8 mouse cellular contexts compared by ENCODE assay signal in genomic region chr13:76056261-76056724, GRCm38 (mm10). TPM values are rescaled to one million over a fixed set of nuclear protein-coding genes. Genes with fewer than 3 reads are reported as not detected.
DNase-seq lines count a peak whose midpoint lies in the region; ATAC-seq and TF ChIP-seq lines count a peak whose summit lies in the region.

No protein-coding gene starts in this region.

- dilution Hi-C loops in CH12.LX (cut with MboI; ENCODE audit: extremely low pct_ligation_motif_present, extremely low pct_unique_long_range_greater_than_20kb, low sequenced_read_pairs): no loop called here

- H3K27ac ChIP-seq in CH12.LX (ENCODE audit: insufficient read depth, low read depth): no peak overlapping the region
- no peak overlapping the region for H3K27ac ChIP-seq in forebrain, embryonic 13.5 days
- no peak overlapping the region for H3K27ac ChIP-seq in heart, postnatal 0 days (ENCODE audit: low read depth)
- peak overlapping the region; percentile 78 for H3K27ac ChIP-seq in liver, embryonic 15.5 days (replicated peaks)
- H3K27ac ChIP-seq in stomach, embryonic 14.5 days (ENCODE audit: low read length): no peak overlapping the region

- no peak for TF ChIP-seq POLR2A in CH12.LX (IDR thresholded peaks at IDR 0.05; ENCODE audit: low read depth, low read length)

- H3K4me2 ChIP-seq in CH12.LX (ENCODE audit: insufficient read depth, low read depth, poor library complexity, severe bottlenecking): 0 out of 2 replicates have a peak overlapping the region, but pooled peaks have one; percentile 19
- peak overlapping the region; percentile 100 for H3K4me2 ChIP-seq in forebrain, embryonic 13.5 days
- peak overlapping the region; percentile 78 for H3K4me2 ChIP-seq in heart, postnatal 0 days (ENCODE audit: low read depth, low read length)
- peak overlapping the region; percentile 100 for H3K4me2 ChIP-seq in liver, embryonic 15.5 days
- peak overlapping the region; percentile 93 for H3K4me2 ChIP-seq in stomach, embryonic 14.5 days (replicated peaks; ENCODE audit: low read depth, low read length)

- no peak for TF ChIP-seq RAD21 in CH12.LX (IDR thresholded peaks at IDR 0.05; ENCODE audit: low read depth, low read length)

- H3K27me3 ChIP-seq in CH12.LX (replicated peaks): no peaks in the 10 kb centered on the region
- peaks cover 57% of the 10 kb centered on the region for H3K27me3 ChIP-seq in forebrain, embryonic 13.5 days
- peaks cover 47% of the 10 kb centered on the region for H3K27me3 ChIP-seq in heart, postnatal 0 days (ENCODE audit: control insufficient read depth, insufficient read depth, low read length)
- H3K27me3 ChIP-seq in liver, embryonic 15.5 days: peaks cover 37% of the 10 kb centered on the region
- peaks cover 21% of the 10 kb centered on the region for H3K27me3 ChIP-seq in stomach, embryonic 14.5 days (ENCODE audit: control insufficient read depth, insufficient read depth, low read length)

- H3K4me3 ChIP-seq in CH12.LX (replicated peaks in 1 of 3; ENCODE audit: low read depth in 2 of 3, low read length in 2 of 3, poor library complexity in 1 of 3): peak overlapping the region in 1 of 3 experiments; percentile 35
- peak overlapping the region; percentile 55 for H3K4me3 ChIP-seq in forebrain, embryonic 13.5 days
- H3K4me3 ChIP-seq in heart, postnatal 0 days (ENCODE audit: low read depth, low read length): peak overlapping the region; percentile 51
- peak overlapping the region; percentile 68 for H3K4me3 ChIP-seq in liver, embryonic 15.5 days (replicated peaks)
- peak overlapping the region; percentile 44 for H3K4me3 ChIP-seq in stomach, embryonic 14.5 days (ENCODE audit: low read depth, low read length)

- WGBS in forebrain, embryonic 13.5 days: 0% methylated on average over 32 of the region's 34 CpGs
- WGBS in heart, postnatal 0 days: under 1% methylated on average over 32 of the region's 34 CpGs
- under 1% methylated on average over 34 of the region's 34 CpGs for WGBS in liver, embryonic 15.5 days (ENCODE audit: insufficient replicate concordance)
- WGBS in stomach, embryonic 14.5 days: 1% methylated on average over 34 of the region's 34 CpGs

- H3K36me3 ChIP-seq in CH12.LX (replicated peaks in 1 of 2; ENCODE audit: control insufficient read depth in 1 of 2, insufficient read depth in 1 of 2, low read length in 1 of 2): peaks cover 0 to 4% of the 10 kb centered on the region in 2 experiments
- no peaks in the 10 kb centered on the region for H3K36me3 ChIP-seq in forebrain, embryonic 13.5 days (ENCODE audit: poor library complexity, severe bottlenecking)
- H3K36me3 ChIP-seq in heart, postnatal 0 days (replicated peaks; ENCODE audit: control insufficient read depth, insufficient read depth, low read length): no peaks in the 10 kb centered on the region
- H3K36me3 ChIP-seq in liver, embryonic 15.5 days (replicated peaks): no peaks in the 10 kb centered on the region
- H3K36me3 ChIP-seq in stomach, embryonic 14.5 days (ENCODE audit: control insufficient read depth, insufficient read depth, low read length): no peaks in the 10 kb centered on the region

- peak in 1 of 2 experiments; percentile 21; a peak in 2 of 4 replicates for TF ChIP-seq CTCF in CH12.LX (conservative IDR thresholded peaks at IDR 0.05 in 1 of 2, IDR thresholded peaks at IDR 0.05 in 1 of 2; ENCODE audit: low read depth in 2 of 2, low read length in 2 of 2)
- TF ChIP-seq CTCF in heart, postnatal 0 days (IDR thresholded peaks at IDR 0.05; ENCODE audit: low read depth): peak; percentile 40; the same call in 1 of the 2 replicates

- ATAC-seq in cerebellum, adult (ENCODE audit: insufficient number of reproducible peaks, low FRiP score, low TSS enrichment): peak; percentile 76
- ATAC-seq in forebrain, embryonic 13.5 days: peak; percentile 95
- peak; percentile 86 for ATAC-seq in heart, postnatal 0 days (ENCODE audit: insufficient read depth, low read depth)
- peak; percentile 81 for ATAC-seq in liver, embryonic 15.5 days (ENCODE audit: insufficient read depth)
- peak; percentile 73; the same call in 1 of the 2 replicates for ATAC-seq in stomach, embryonic 14.5 days (ENCODE audit: insufficient number of reproducible peaks, insufficient read depth, low FRiP score, low read depth)

- H3K4me1 ChIP-seq in CH12.LX (ENCODE audit: control insufficient read depth in 1 of 2, insufficient read depth in 2 of 2): no peaks in the 10 kb centered on the region
- peaks cover 17% of the 10 kb centered on the region for H3K4me1 ChIP-seq in forebrain, embryonic 13.5 days
- peaks cover 11% of the 10 kb centered on the region for H3K4me1 ChIP-seq in heart, postnatal 0 days (ENCODE audit: control insufficient read depth, insufficient read depth)
- H3K4me1 ChIP-seq in liver, embryonic 15.5 days (replicated peaks): peaks cover 34% of the 10 kb centered on the region
- 0 out of 2 replicates have a peak, but pooled peaks cover 6% of the 10 kb centered on the region for H3K4me1 ChIP-seq in stomach, embryonic 14.5 days (ENCODE audit: control insufficient read depth, insufficient read depth, low read length)

- DNase-seq in CH12.LX (ENCODE audit: extremely low read depth): no peak
- DNase-seq in heart, postnatal 0 days (ENCODE audit: low spot score): peak; percentile 16
- peak; percentile 83 to 89 for DNase-seq in kidney, postnatal 36 days
- peak; percentile 77 for DNase-seq in neural tube, embryonic 10.5 days (ENCODE audit: extremely low spot score, low spot score)

- in situ Hi-C loops in CH12.LX (cut with MboI; ENCODE audit: low pct_ligation_motif_present, low pct_unique_long_range_greater_than_20kb, low sequenced_read_pairs): no loop called here

- no peaks in the 10 kb centered on the region for H3K79me2 ChIP-seq in CH12.LX (replicated peaks; ENCODE audit: control insufficient read depth, extremely low read depth, insufficient read depth, poor library complexity, severe bottlenecking)

- H3K9ac ChIP-seq in CH12.LX (ENCODE audit: insufficient read depth, low read depth): no peak overlapping the region
- H3K9ac ChIP-seq in forebrain, embryonic 13.5 days: peak overlapping the region; percentile 66
- H3K9ac ChIP-seq in heart, postnatal 0 days (replicated peaks; ENCODE audit: low read depth, low read length): no peak overlapping the region; the same call in 1 of the 2 replicates
- peak overlapping the region; percentile 66 for H3K9ac ChIP-seq in liver, embryonic 15.5 days
- H3K9ac ChIP-seq in stomach, embryonic 14.5 days (replicated peaks; ENCODE audit: low read depth, low read length): no peak overlapping the region

- no peak for TF ChIP-seq EP300 in CH12.LX (IDR thresholded peaks at IDR 0.05; ENCODE audit: low read length)
- TF ChIP-seq EP300 in heart, postnatal 0 days (IDR thresholded peaks at IDR 0.05; ENCODE audit: low read depth): no peak

- H3K9me3 ChIP-seq in CH12.LX (replicated peaks; ENCODE audit: low read length): peaks cover 12% of the 10 kb centered on the region
- H3K9me3 ChIP-seq in forebrain, embryonic 13.5 days (replicated peaks): no peaks in the 10 kb centered on the region
- H3K9me3 ChIP-seq in heart, postnatal 0 days (replicated peaks; ENCODE audit: control insufficient read depth, low read length): no peaks in the 10 kb centered on the region
- H3K9me3 ChIP-seq in liver, embryonic 15.5 days (replicated peaks): no peaks in the 10 kb centered on the region
- no peaks in the 10 kb centered on the region; the same call in 1 of the 2 replicates for H3K9me3 ChIP-seq in stomach, embryonic 14.5 days (ENCODE audit: control insufficient read depth, low read depth, low read length)

RNA-seq across cellular contexts. Expression of gene Gpr150, which starts 0.5 kb away (rescaled TPM):
- total RNA-seq in CH12.LX (2012; rRNA removed) (not detected in 2 replicates), CH12.LX (2014; rRNA removed) (not detected in 2 replicates)
- not detected in 2 replicates for polyA plus RNA-seq in CH12.LX (2012; ENCODE audit: insufficient read length, low read depth)
- polyA plus RNA-seq in forebrain, embryonic 13.5 days (2015; fragmentation: Nextera tagmentation; extraction: Ambion mirVana): 0.55 and 0.74 TPM in 2 replicates
- total RNA-seq in heart, postnatal 0 days (2014; rRNA removed; ENCODE audit: low replicate concordance): not detected in 2 replicates
- 0.07 TPM in 1 of 2 replicates, not detected in the other for polyA plus RNA-seq in heart, postnatal 0 days (2015; fragmentation: Nextera tagmentation; extraction: Ambion mirVana)
- polyA plus RNA-seq in liver, embryonic 15.5 days (2015; fragmentation: Nextera tagmentation; extraction: Ambion mirVana): 2.7 and 3.2 TPM in 2 replicates
- 0.12 TPM in 1 of 2 replicates, not detected in the other for polyA plus RNA-seq in stomach, embryonic 14.5 days (2014; fragmentation: Nextera tagmentation; extraction: Ambion mirVana)

RNA-seq across cellular contexts. Expression of gene Rfesd, which starts 37.8 kb away (rescaled TPM):
- total RNA-seq in CH12.LX (2012; rRNA removed) (7.8 and 8.0 TPM in 2 replicates), CH12.LX (2014; rRNA removed) (15.9 and 17.7 TPM in 2 replicates)
- polyA plus RNA-seq in CH12.LX (2012; ENCODE audit: insufficient read length, low read depth): 9.7 and 13.5 TPM in 2 replicates
- 19.0 and 19.8 TPM in 2 replicates for polyA plus RNA-seq in forebrain, embryonic 13.5 days (2015; fragmentation: Nextera tagmentation; extraction: Ambion mirVana)
- total RNA-seq in heart, postnatal 0 days (2014; rRNA removed; ENCODE audit: low replicate concordance): 4.1 and 16.0 TPM in 2 replicates
- 17.0 and 18.9 TPM in 2 replicates for polyA plus RNA-seq in heart, postnatal 0 days (2015; fragmentation: Nextera tagmentation; extraction: Ambion mirVana)
- polyA plus RNA-seq in liver, embryonic 15.5 days (2015; fragmentation: Nextera tagmentation; extraction: Ambion mirVana): 128 and 144 TPM in 2 replicates
- 18.4 and 22.7 TPM in 2 replicates for polyA plus RNA-seq in stomach, embryonic 14.5 days (2014; fragmentation: Nextera tagmentation; extraction: Ambion mirVana)

RNA-seq across cellular contexts. Expression of gene Arsk, which starts 42.2 kb away (rescaled TPM):
- total RNA-seq in CH12.LX (2012; rRNA removed): 3.2 and 4.2 TPM in 2 replicates
- 7.6 and 9.3 TPM in 2 replicates for total RNA-seq in CH12.LX (2014; rRNA removed)
- polyA plus RNA-seq in CH12.LX (2012; ENCODE audit: insufficient read length, low read depth): 3.7 and 4.0 TPM in 2 replicates
- 4.2 and 6.0 TPM in 2 replicates for polyA plus RNA-seq in forebrain, embryonic 13.5 days (2015; fragmentation: Nextera tagmentation; extraction: Ambion mirVana)
- 1.4 and 2.9 TPM in 2 replicates for total RNA-seq in heart, postnatal 0 days (2014; rRNA removed; ENCODE audit: low replicate concordance)
- 2.4 and 2.7 TPM in 2 replicates for polyA plus RNA-seq in heart, postnatal 0 days (2015; fragmentation: Nextera tagmentation; extraction: Ambion mirVana)
- polyA plus RNA-seq in liver, embryonic 15.5 days (2015; fragmentation: Nextera tagmentation; extraction: Ambion mirVana): 2.2 and 2.8 TPM in 2 replicates
- 11.2 and 12.8 TPM in 2 replicates for polyA plus RNA-seq in stomach, embryonic 14.5 days (2014; fragmentation: Nextera tagmentation; extraction: Ambion mirVana)

RNA-seq across cellular contexts. Expression of gene Ttc37, which starts 42.2 kb away (rescaled TPM):
- total RNA-seq in CH12.LX (2012; rRNA removed) (26.7 and 32.2 TPM in 2 replicates), CH12.LX (2014; rRNA removed) (34.7 and 35.9 TPM in 2 replicates)
- 21.1 and 23.9 TPM in 2 replicates for polyA plus RNA-seq in CH12.LX (2012; ENCODE audit: insufficient read length, low read depth)
- polyA plus RNA-seq in forebrain, embryonic 13.5 days (2015; fragmentation: Nextera tagmentation; extraction: Ambion mirVana): 9.6 and 10.4 TPM in 2 replicates
- 10.5 and 21.5 TPM in 2 replicates for total RNA-seq in heart, postnatal 0 days (2014; rRNA removed; ENCODE audit: low replicate concordance)
- 3.9 and 4.0 TPM in 2 replicates for polyA plus RNA-seq in heart, postnatal 0 days (2015; fragmentation: Nextera tagmentation; extraction: Ambion mirVana)
- polyA plus RNA-seq in liver, embryonic 15.5 days (2015; fragmentation: Nextera tagmentation; extraction: Ambion mirVana): 4.4 and 4.6 TPM in 2 replicates
- 23.0 and 23.5 TPM in 2 replicates for polyA plus RNA-seq in stomach, embryonic 14.5 days (2014; fragmentation: Nextera tagmentation; extraction: Ambion mirVana)

Comparison
In these comparisons a context has a peak if more than half of its experiments do, and no peak if none do; other contexts are left out.
1. H3K4me2 ChIP-seq: peak in every context shown above with its lines; median percentile 100 in forebrain, embryonic 13.5 days; 100 in liver, embryonic 15.5 days; 93 in stomach, embryonic 14.5 days; 78 in heart, postnatal 0 days; 19 in CH12.LX.
2. H3K9ac ChIP-seq: peak in forebrain, embryonic 13.5 days (single experiment) and liver, embryonic 15.5 days (single experiment); none in CH12.LX (single experiment), heart, postnatal 0 days (single experiment) and stomach, embryonic 14.5 days (single experiment).
3. Peak in every context shown above with its lines, with median percentiles within 50 percentile points of each other: ATAC-seq.